Mouse (Mus musculus): Measurements from ENCODE around the gene Cntnap4.
A peak's percentile ranks its signal among the peaks of the same experiment; 100 is the strongest.
"Not testable (repeated sequence)": the region's sequence is repeated elsewhere in the genome, so short reads cannot be mapped to it uniquely, and the experiment has no call there.

The Cntnap4 gene

GRCm38 (mm10) chr8:112724918-112725317 lies 155.1 kb downstream of the Cntnap4 start:
- no peak for DNase-seq (ENCODE audit: extremely low read depth, low read depth, low spot score)

GRCm38 (mm10) chr8:112730583-112731432 lies 161.0 kb downstream of the Cntnap4 start:
- no peak for DNase-seq (ENCODE audit: extremely low read depth, low read depth, low spot score)

- DNase-seq (ENCODE audit: extremely low read depth, low read depth, low spot score) = no peak
These were observed 165.7 kb downstream of the Cntnap4 start for GRCm38 (mm10) chr8:112735575-112735974.

- no peak for DNase-seq (ENCODE audit: extremely low read depth, low read depth, low spot score)
These were observed 173.5 kb downstream of the Cntnap4 start for GRCm38 (mm10) chr8:112743331-112743730.

GRCm38 (mm10) chr8:112747296-112747695 lies 177.5 kb downstream of the Cntnap4 start:
- DNase-seq (ENCODE audit: extremely low read depth, low read depth, low spot score) = no peak

GRCm38 (mm10) chr8:112755171-112755570 lies 185.3 kb downstream of the Cntnap4 start:
- no peak for DNase-seq (ENCODE audit: extremely low read depth, low read depth, low spot score)

- DNase-seq (ENCODE audit: extremely low read depth, low read depth, low spot score) = no peak
These were observed 233.2 kb downstream of the Cntnap4 start for GRCm38 (mm10) chr8:112803058-112803457.

GRCm38 (mm10) chr8:112809382-112809781 lies 239.5 kb downstream of the Cntnap4 start:
- no peak for DNase-seq (ENCODE audit: extremely low read depth, low read depth, low spot score)

- DNase-seq (ENCODE audit: extremely low read depth, low read depth, low spot score) = no peak
These were observed 271.2 kb downstream of the Cntnap4 start for GRCm38 (mm10) chr8:112841057-112841456.

GRCm38 (mm10) chr8:112849541-112849940 lies 279.7 kb downstream of the Cntnap4 start:
- not testable (repeated sequence) for DNase-seq (ENCODE audit: extremely low read depth, low read depth, low spot score)

GRCm38 (mm10) chr8:112906458-112907112 lies 336.7 kb downstream of the Cntnap4 start:
- peak; percentile 14 for DNase-seq (ENCODE audit: extremely low read depth, low read depth, low spot score)

- no peak for DNase-seq (ENCODE audit: extremely low read depth, low read depth, low spot score)
These were observed 339.7 kb downstream of the Cntnap4 start for GRCm38 (mm10) chr8:112909527-112909926.

- DNase-seq (ENCODE audit: extremely low read depth, low read depth, low spot score) = no peak
These were observed 341.6 kb downstream of the Cntnap4 start for GRCm38 (mm10) chr8:112911422-112911821.

GRCm38 (mm10) chr8:112922151-112922550 lies 352.3 kb downstream of the Cntnap4 start:
- DNase-seq (ENCODE audit: extremely low read depth, low read depth, low spot score) = no peak

GRCm38 (mm10) chr8:112922789-112923188 lies 352.9 kb downstream of the Cntnap4 start:
- no peak for DNase-seq (ENCODE audit: extremely low read depth, low read depth, low spot score)

All from fat pad, adult 2 months (tissue).